Mouse (Mus musculus) MEL (cell line): ENCODE measurements around the gene Vstm2l. TPM values are rescaled to one million over a fixed set of nuclear protein-coding genes. Genes with fewer than 3 reads are reported as not detected.

Source experiments
- DNase-seq: peaks from one replicate; pipeline ENCODE4 v3.0.0; 2011; ENCODE audit warnings: low read depth, low spot score
- H3K27ac ChIP-seq: 2 replicates; pipeline ENCODE4 v1.5.1; 2012; ENCODE audit warnings: low read depth, mild to moderate bottlenecking, control low read depth, low read length, moderate library complexity; ENCODE audit not compliant: control insufficient read depth
- H3K27me3 ChIP-seq, 2 experiments: fragments of 150-350 bp in 1 of 2; sonication (generic) in 1 of 2; 2 replicates each; pipeline ENCODE4 v1.6.1; 2012; ENCODE audit warnings: low read length in 2 of 2, mild to moderate bottlenecking in 2 of 2, improper control_type of control experiment in 1 of 2, moderate library complexity in 1 of 2; ENCODE audit not compliant: insufficient read depth in 2 of 2, control insufficient read depth in 1 of 2
- H3K36me3 ChIP-seq, 2 experiments: 2 replicates each; pipeline ENCODE4 v1.6.1; 2012 to 2014; ENCODE audit warnings: low read length in 2 of 2, improper control_type of control experiment in 1 of 2, inconsistent platforms in 1 of 2, mild to moderate bottlenecking in 1 of 2; ENCODE audit not compliant: insufficient read depth in 2 of 2, control insufficient read depth in 1 of 2
- H3K4me1 ChIP-seq, 2 experiments: fragments of 150-350 bp in 1 of 2; sonication (generic) in 1 of 2; 2 replicates each; pipeline ENCODE4 v1.6.1; 2012; ENCODE audit warnings: low read length in 2 of 2, improper control_type of control experiment in 1 of 2, mild to moderate bottlenecking in 1 of 2; ENCODE audit not compliant: insufficient read depth in 2 of 2, control insufficient read depth in 1 of 2
- H3K4me3 ChIP-seq, 2 experiments: fragments of 150-350 bp in 1 of 2; sonication (generic) in 1 of 2; 2 replicates each; pipeline ENCODE4 v1.5.1; 2012; ENCODE audit warnings: low read depth in 2 of 2, low read length in 2 of 2, mild to moderate bottlenecking in 2 of 2, moderate library complexity in 2 of 2, control low read depth in 1 of 2, improper control_type of control experiment in 1 of 2; ENCODE audit not compliant: control insufficient read depth in 1 of 2, insufficient read depth in 1 of 2
- H3K79me2 ChIP-seq: 2 replicates; pipeline ENCODE4 v1.6.1; 2012; ENCODE audit warnings: mild to moderate bottlenecking, low read length, moderate library complexity; ENCODE audit not compliant: control insufficient read depth, poor library complexity, insufficient read depth
- H3K9ac ChIP-seq: 2 replicates; pipeline ENCODE4 v1.6.1; 2012; ENCODE audit warnings: low read depth, mild to moderate bottlenecking, control low read depth, low read length, moderate library complexity; ENCODE audit not compliant: control insufficient read depth, poor library complexity, severe bottlenecking
- H3K9me3 ChIP-seq: fragments of 150-350 bp; sonication (generic); replicated peaks from 2 replicates; pipeline ENCODE4 v1.6.1; 2012; ENCODE audit warnings: mild to moderate bottlenecking, low read length, improper control_type of control experiment, moderate library complexity; ENCODE audit not compliant: insufficient read depth
- BHLHE40 ChIP-seq: IDR thresholded peaks from 2 replicates; pipeline ENCODE4 v1.6.1; 2012; ENCODE audit warnings: low read depth, mild to moderate bottlenecking, inconsistent platforms, low read length, improper control_type of control experiment, borderline replicate concordance
- CHD1 ChIP-seq: IDR thresholded peaks from 2 replicates; pipeline ENCODE4 v1.6.1; 2012; ENCODE audit warnings: low read depth, mild to moderate bottlenecking, inconsistent platforms, low read length, improper control_type of control experiment
- CTCF ChIP-seq, 3 experiments: IDR thresholded peaks in 2 of 3; conservative IDR thresholded peaks in 1 of 3; 2 replicates each; pipeline ENCODE4 v1.5.1; 2011 to 2012; ENCODE audit warnings: low read length in 3 of 3, low read depth in 2 of 3, mild to moderate bottlenecking in 2 of 3, improper control_type of control experiment in 1 of 3, inconsistent platforms in 1 of 3, mixed read lengths in 1 of 3, moderate library complexity in 1 of 3; ENCODE audit not compliant: control insufficient read depth in 1 of 3, insufficient read depth in 1 of 3, poor library complexity in 1 of 3, severe bottlenecking in 1 of 3
- EP300 ChIP-seq, 2 experiments: IDR thresholded peaks; 2 replicates each; pipeline ENCODE4 v1.6.1; 2011; ENCODE audit warnings: improper control_type of control experiment in 2 of 2, low read length in 2 of 2, low read depth in 1 of 2, mild to moderate bottlenecking in 1 of 2
- ETS1 ChIP-seq: IDR thresholded peaks from 2 replicates; pipeline ENCODE4 v1.6.1; 2012; ENCODE audit warnings: low read depth, mild to moderate bottlenecking, inconsistent platforms, low read length, improper control_type of control experiment, moderate library complexity
- JUND ChIP-seq: IDR thresholded peaks from 2 replicates; pipeline ENCODE4 v1.6.1; 2011; ENCODE audit warnings: low read depth, mild to moderate bottlenecking, improper control_type of control experiment, low read length
- KAT2A ChIP-seq: conservative IDR thresholded peaks from 2 replicates; pipeline ENCODE4 v1.6.1; 2012; ENCODE audit warnings: low read depth, low read length, improper control_type of control experiment, inconsistent platforms
- MAX ChIP-seq: IDR thresholded peaks from 2 replicates; pipeline ENCODE4 v1.6.1; 2011; ENCODE audit warnings: low read length, improper control_type of control experiment
- MAZ ChIP-seq: IDR thresholded peaks from 2 replicates; pipeline ENCODE4 v1.6.1; 2012; ENCODE audit warnings: low read depth, mild to moderate bottlenecking, inconsistent platforms, low read length, improper control_type of control experiment
- MEF2A ChIP-seq: IDR thresholded peaks from 2 replicates; pipeline ENCODE4 v1.6.1; 2014; ENCODE audit warnings: low read depth, mild to moderate bottlenecking, inconsistent platforms, low read length, improper control_type of control experiment; ENCODE audit not compliant: poor library complexity, insufficient replicate concordance, severe bottlenecking; ENCODE audit errors: extremely low read depth
- MYB ChIP-seq: IDR thresholded peaks from 2 replicates; pipeline ENCODE4 v1.6.1; 2011; ENCODE audit warnings: mild to moderate bottlenecking, low read depth, low read length, improper control_type of control experiment
- MYC ChIP-seq: IDR thresholded peaks from 2 replicates; pipeline ENCODE4 v1.6.1; 2011; ENCODE audit warnings: low read depth, mild to moderate bottlenecking, low read length, improper control_type of control experiment, moderate library complexity
- POLR2AphosphoS2 ChIP-seq: IDR thresholded peaks from 2 replicates; pipeline ENCODE4 v1.6.1; 2011; ENCODE audit warnings: low read length, improper control_type of control experiment
- POLR2AphosphoS5 ChIP-seq: IDR thresholded peaks from 2 replicates; pipeline ENCODE4 v1.6.1; 2012; ENCODE audit warnings: low read depth, borderline replicate concordance, mild to moderate bottlenecking, inconsistent platforms, low read length, moderate library complexity, mixed read lengths
- RAD21 ChIP-seq: IDR thresholded peaks from 2 replicates; pipeline ENCODE4 v1.6.1; 2011; ENCODE audit warnings: mild to moderate bottlenecking, low read depth, low read length, improper control_type of control experiment
- SMC3 ChIP-seq: IDR thresholded peaks from 2 replicates; pipeline ENCODE4 v1.6.1; 2011; ENCODE audit warnings: low read depth, low read length, improper control_type of control experiment
- TAL1 ChIP-seq: IDR thresholded peaks from 2 replicates; pipeline ENCODE4 v1.6.1; 2012; ENCODE audit warnings: mild to moderate bottlenecking, inconsistent platforms, low read length, moderate library complexity, mixed read lengths
- TBP ChIP-seq: IDR thresholded peaks from 2 replicates; pipeline ENCODE4 v1.8.0; 2011; ENCODE audit warnings: low read depth, low read length, improper control_type of control experiment
- UBTF ChIP-seq: IDR thresholded peaks from 2 replicates; pipeline ENCODE4 v1.6.1; 2012; ENCODE audit warnings: low read depth, mild to moderate bottlenecking, inconsistent platforms, low read length, improper control_type of control experiment, moderate library complexity, borderline replicate concordance; ENCODE audit not compliant: insufficient read depth
- ZKSCAN1 ChIP-seq: IDR thresholded peaks from 2 replicates; pipeline ENCODE4 v1.6.1; 2012; ENCODE audit warnings: low read depth, mild to moderate bottlenecking, inconsistent platforms, low read length, improper control_type of control experiment, moderate library complexity
- ZMIZ1 ChIP-seq: IDR thresholded peaks from 2 replicates; pipeline ENCODE4 v1.6.1; 2012; ENCODE audit warnings: low read depth, mild to moderate bottlenecking, inconsistent platforms, low read length, improper control_type of control experiment, moderate library complexity
- polyA plus RNA-seq, 2 experiments: library from polyadenylated mRNA; stranded (reverse) in 1 of 2; unstranded in 1 of 2; fragments of >175 nt in 1 of 2; fragments of >200 nt in 1 of 2; gene quantifications; 2 replicates each; pipeline versions ENCODE4 v1.2.1 to v1.2.4; 2012; ENCODE audit warnings: low replicate concordance in 2 of 2, low read depth in 1 of 2; ENCODE audit not compliant: insufficient read length in 2 of 2, insufficient read depth in 1 of 2, missing spikeins in 1 of 2
- total RNA-seq: library from RNA; depleted of rRNA; stranded (reverse); fragments of 300-350 nt; gene quantifications from 2 replicates; pipeline ENCODE4 v1.2.3, GENCODE M21; 2012

Vstm2l gene
- total and polyA plus RNA-seq, 3 experiments: not detected

- TF ChIP-seq ZKSCAN1: no peak
- TF ChIP-seq TBP: no peak
- no peak for TF ChIP-seq MEF2A
These were observed 26.2 kb downstream of the Vstm2l start (continued) for GRCm38 (mm10) chr2:157940586-157941185.

DNA sequence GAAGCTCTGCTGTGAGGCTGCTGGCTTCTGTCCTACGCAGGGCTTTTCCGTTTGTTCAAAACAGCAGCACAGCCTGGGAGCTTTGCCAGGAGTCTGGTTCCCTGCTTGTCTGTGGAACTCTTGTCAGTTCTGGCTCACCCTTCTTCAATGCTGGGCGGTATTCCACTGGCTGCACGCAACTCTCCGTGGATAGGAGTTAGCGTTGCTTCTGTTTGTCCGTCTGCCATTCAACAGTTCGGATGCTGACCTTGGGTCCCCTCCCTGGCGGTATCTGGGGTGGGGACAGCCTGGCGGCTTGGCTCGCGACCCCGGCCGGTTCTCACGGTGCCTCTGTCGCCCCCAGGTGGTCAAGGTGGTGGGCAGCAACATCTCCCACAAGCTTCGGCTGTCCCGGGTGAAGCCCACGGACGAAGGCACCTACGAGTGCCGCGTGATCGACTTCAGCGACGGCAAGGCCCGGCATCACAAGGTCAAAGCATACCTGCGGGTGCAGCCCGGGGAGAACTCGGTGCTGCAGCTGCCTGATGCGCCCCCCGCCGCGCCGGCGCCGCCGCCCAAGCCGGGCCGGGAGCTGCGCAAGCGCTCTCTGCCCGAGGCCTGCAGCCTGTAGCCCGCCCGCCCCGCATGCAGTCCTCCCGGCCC is 29.2 kb downstream of the Vstm2l start:
- Histone ChIP-seq H3K36me3 (no peaks in the 10 kb centered on the region), H3K4me1 (no peaks in the 10 kb centered on the region), H3K9ac (no peak overlapping the region), H3K9me3 (no peaks in the 10 kb centered on the region), H3K79me2 (no peaks in the 10 kb centered on the region), H3K27ac (no peak overlapping the region), H3K27me3 (no peaks in the 10 kb centered on the region; a peak in 1 of 4 replicates), H3K4me3 (no peak overlapping the region)
- TF ChIP-seq TBP (no peak), JUND (no peak), CHD1 (no peak), MAZ (no peak), ETS1 (no peak), KAT2A (no peak), EP300 (IDR thresholded peaks at IDR 0.05; ENCODE audit: low read depth in 1 of 2, low read length in 2 of 2) (no peak), UBTF (no peak), MYB (no peak), CTCF (IDR thresholded peaks at IDR 0.05 in 2 of 3, conservative IDR thresholded peaks at IDR 0.05 in 1 of 3; ENCODE audit: control insufficient read depth in 1 of 3, insufficient read depth in 1 of 3, low read depth in 2 of 3, low read length in 3 of 3, poor library complexity in 1 of 3, severe bottlenecking in 1 of 3) (peak in 2 of 3 experiments; percentile 35 to 60; a peak in 5 of 6 replicates), RAD21 (peak; percentile 8), ZMIZ1 (no peak), MEF2A (no peak), TAL1 (no peak), BHLHE40 (no peak), MYC (no peak), POLR2AphosphoS5 (no peak), SMC3 (peak; percentile 37), POLR2AphosphoS2 (no peak), MAX (no peak)
- DNase-seq: no peak
